Mouse (Mus musculus): ENCODE measurements around the gene E130116L18Rik.

DNA sequence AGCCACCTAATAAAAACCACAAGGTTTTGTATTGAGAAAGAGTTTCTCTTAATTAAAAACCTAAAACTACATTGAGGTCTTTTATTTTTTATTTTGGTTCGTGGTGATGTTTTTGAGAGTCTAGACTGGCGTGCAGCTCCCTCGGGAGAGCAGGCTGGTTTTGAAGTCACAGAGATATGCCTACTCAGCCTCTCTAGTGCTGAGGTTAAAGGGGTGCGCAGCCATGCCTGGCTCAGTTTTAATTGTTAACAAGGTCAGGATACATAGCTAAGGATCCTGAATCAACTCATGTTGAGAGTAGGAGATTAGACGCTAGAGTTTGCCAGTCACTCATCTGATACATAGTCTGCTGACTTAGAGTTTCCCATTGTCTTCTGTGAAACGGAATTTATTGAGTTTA lies 38.5 kb upstream of the E130116L18Rik start:
- TF ChIP-seq ZC3H11A (IDR thresholded peaks at IDR 0.05; ENCODE audit: borderline replicate concordance, low read depth, low read length), result no peak
- TF ChIP-seq CHD2 (IDR thresholded peaks at IDR 0.05; ENCODE audit: low read depth, low read length), result no peak
